Mouse (Mus musculus) retina, postnatal 7 days (tissue): ENCODE measurements around the gene Ildr1.

ENCODE experiments used
- DNase-seq: peaks from one replicate; pipeline ENCODE4 v3.0.0-alpha.2; 2012; ENCODE audit warnings: low read depth, low spot score

The Ildr1 gene

DNA sequence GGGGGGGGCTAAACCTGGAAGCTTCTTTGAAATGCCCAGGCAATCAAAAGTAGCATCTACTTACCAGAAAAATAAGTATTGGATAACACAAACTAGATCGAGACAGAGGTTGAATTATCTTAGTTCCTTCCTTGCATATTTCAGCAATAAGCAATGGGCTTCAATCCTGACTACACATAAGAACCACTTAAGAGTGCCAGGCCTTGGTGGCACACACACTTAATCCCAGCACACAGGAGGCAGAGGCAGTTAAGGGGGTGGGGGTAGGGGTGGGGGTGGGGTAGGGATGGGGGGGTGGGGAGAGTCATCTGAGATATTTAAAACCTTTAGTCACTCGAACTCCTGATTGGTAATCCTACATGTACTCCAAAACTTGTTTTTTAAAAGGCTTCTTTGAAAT is 77.5 kb downstream of the Ildr1 start:
- no peak for DNase-seq

DNA sequence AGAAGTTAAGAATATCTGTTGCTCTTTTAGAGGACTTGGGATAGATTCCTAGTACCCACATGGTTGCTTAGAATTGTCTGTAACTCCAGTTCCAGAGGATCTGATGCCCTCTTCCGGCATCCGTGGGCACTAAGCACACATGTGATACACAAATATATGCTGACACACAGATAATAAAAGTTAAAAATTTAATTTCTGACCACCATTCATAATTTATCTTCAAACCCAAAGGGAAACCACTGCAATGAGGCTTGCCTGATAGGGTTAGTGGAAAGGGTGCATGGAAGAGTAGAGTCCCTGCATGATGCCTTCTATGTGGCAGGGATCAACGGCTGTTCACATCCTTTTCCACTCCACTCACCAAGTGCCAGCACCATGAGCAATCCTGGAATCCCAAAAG is 77.9 kb downstream of the Ildr1 start:
- DNase-seq: no peak

DNA sequence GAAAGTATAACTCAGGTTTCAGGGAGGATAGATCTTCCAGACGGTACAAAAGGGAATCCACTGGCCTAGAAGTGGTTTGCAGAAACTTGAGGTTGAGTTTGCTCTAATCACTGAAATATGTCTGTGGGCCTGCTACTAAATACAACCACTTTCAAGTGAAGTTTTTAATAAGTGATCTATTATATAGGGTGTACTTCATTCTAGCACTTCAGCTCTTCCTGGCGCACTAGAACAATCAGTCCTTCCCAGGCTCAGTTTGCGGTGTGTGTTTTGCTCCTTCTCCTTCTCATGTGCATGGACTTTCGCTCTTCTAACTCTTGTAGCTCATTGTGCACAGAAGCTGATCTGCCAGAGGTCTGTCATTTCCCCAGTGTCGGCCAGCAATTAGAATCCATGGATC is 79.2 kb downstream of the Ildr1 start:
- DNase-seq: no peak

DNA sequence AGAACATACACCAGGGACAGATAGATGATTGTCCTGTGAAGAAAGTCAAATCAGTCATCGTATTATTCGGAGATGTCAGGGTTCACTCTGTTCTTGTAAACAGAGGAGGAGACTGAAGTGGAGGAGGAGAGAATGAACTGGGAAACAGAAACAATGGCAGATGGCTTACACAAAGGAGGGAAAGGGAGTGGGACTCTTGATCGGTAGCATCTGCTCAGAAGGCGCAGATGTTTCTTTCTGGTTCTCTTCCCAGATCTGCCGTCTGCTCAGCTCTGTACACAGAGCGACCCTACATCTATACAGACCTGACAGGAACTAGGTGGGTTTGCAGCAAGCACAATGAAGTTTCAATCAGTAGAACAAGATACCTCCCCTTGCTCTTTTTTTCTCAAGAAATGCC is 81.9 kb downstream of the Ildr1 start:
- no peak for DNase-seq
